Mouse (Mus musculus) ovary, postnatal 14 days (tissue): ENCODE results near the gene Srcap.
"Not testable (repeated sequence)": the region's sequence is repeated elsewhere in the genome, so short reads cannot be mapped to it uniquely, and the experiment has no call there.

ENCODE experiments used
- DNase-seq: peaks from one replicate; pipeline ENCODE4 v3.0.0; 2022; ENCODE audit warnings: low spot score

Gene Srcap

DNA sequence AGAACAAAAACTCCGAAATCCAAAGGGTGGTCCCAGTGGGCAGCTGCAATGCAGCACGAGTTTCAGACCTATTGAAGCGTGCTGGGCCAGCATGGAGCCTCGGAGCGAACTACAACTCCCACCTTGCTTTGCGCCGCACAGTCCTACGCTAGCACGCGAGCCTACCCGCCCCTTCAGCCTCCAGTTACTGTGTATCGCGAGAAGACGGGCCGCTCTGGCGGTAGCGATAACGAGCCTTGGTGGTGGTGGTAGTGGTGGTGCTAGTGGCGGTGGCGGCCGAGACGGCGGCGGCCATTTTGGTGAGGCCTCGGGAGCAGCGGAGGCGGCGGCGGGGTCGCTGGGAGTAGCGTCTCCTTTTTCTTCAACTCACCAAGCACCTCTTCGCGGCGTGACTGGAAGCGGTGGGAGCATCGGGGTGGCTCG is at the start of gene Srcap:
Gene Srcap (plus strand): TSS at position 176 of the 423 bp plus-strand sequence.
- DNase-seq, result peak; percentile 89

DNA sequence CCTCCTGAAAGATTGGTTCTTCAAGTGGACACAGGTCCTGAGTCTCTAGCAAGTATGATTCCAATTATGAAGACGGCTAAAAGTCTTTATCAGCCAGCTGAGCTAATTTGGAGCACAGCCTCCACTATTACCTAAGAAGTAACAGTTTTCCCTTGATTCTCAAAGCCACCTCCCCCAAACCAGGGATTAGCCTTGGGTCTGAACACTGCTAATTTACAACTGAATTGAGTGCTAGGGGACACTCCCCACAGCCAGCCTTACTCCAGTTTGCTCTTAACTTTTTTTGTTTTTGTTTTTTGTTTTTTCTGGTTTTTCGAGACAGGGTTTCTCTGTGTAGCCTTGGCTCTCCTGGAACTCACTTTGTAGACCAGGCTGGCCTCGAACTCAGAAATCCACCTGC is 46.6 kb upstream of the Srcap start:
- no peak for DNase-seq

DNA sequence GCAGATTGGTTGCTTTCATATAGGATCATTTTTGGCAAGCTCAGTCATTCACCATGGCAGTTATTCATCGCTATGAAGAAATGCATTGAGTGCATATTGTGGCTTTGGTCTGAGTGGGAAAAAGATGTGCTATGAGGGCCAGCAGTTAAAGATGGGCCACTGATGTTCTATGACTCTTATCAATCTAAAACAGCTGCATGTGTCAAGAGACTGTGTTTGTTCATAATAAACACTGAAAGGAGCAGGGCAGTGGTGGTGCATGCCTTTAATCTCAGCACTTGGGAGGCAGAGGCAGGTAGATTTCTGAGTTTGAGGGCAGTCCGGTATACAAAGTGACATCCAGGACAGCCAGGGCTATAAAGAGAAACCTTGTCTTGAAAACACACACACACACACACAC is 46.1 kb upstream of the Srcap start:
- not testable (repeated sequence) for DNase-seq

DNA sequence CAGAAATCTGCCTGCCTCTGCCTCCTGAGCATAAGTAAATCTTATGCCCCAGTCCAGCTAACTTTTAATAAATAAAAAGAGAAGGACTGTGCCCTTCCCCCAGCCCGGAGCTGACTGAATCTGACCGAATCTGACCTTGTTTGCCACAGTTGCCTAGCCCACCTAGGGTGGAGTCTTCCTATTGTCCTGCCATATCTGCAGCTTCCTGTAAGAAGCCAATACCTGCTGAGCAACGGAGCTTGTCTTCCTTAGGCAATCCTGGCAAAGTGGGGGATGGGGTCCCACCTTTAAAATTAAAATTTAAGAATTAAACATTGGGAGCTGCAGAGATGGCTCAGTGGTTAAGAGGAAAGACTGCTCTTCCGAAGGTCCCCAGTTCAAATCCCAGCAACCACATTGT is 45.2 kb upstream of the Srcap start:
- DNase-seq, result no peak

GRCm38 (mm10) chr7:127470011-127470715 is 41.6 kb upstream of the Srcap start:
- no peak for DNase-seq

DNA sequence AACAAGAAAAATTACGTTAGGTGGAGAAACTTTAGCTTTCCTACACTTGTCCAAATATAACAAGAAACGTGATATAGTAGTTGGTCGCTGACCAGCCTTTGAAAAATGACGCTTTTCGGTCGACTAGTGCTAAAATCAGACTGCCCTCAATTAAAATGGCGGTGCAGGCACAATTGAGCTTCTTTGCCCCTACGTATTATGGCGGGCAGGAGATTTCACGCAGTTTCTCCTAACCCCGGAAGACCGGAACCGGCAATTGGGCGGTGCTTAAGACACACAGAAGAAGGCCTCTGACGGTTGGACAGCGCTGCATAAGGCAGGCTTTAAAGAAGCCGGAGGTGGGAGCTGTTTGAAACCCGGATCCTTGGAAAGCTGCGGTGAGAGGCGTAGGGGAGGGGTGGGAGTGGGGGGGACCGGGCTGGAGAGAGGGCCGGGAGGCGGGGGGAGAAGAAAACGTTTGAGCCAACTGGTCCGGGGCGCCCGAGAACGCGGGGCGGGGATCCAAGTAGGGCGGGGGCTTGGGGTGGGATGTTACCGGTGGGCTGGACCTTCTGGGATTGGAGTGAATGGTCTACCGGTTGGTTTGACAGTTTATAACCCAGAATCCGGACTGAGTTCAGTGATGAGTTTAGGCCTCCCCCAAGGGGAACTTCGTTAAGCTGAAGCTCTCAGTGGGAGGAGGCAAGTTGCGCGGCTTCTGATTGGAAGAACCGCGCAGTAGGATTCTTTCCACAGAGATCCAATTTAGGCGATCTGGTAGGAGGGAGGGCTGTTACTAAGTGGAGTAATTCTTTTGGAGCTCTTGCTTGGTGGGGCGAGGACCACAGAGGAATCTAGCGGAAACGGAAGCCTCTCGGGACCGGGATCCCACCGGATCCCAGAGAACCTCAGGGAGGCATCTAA is 40.8 kb upstream of the Srcap start:
- DNase-seq, result peak; percentile 72

DNA sequence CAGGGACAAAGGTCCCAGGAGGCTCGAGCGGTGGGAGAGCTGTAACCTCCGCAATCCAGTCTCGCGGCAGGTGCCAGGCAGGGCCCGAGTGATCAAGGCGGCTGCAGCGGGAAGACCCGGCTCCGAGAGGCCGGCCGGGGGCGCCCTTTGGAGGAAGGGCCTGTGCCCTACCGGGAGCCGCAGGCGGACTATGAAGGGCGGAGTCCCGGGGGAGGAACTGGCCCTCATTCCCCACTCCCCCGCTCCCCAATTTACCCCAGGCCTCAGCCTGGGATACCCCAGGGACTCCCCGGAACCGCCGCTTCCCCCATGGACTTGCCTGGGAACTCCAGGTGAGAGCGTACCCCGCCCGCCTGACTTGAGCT is 40.2 kb upstream of the Srcap start:
- DNase-seq, result peak; percentile 45

GRCm38 (mm10) chr7:127472060-127472459 is 39.7 kb upstream of the Srcap start:
- DNase-seq, result no peak

DNA sequence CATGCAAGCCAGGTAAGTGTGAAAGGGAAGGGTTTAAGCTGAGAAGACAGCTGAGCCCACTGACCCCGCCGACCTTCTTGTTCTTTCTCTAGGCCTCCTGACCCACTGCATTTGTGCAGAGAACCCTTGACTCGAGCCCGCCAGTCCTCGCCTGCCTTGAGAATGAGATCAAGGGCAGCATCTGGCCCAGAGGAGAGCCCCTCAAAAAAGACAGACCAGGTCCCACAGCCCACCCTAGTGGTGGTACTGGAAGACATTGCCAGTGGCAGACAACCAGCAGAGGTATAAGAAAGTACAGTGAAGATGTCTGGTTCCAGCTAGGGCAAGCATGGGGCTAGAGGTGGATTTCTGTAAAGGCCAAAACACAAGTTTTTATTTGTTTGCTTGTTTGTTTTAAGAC is 38.1 kb upstream of the Srcap start:
- DNase-seq, result no peak

- no peak for DNase-seq
Observed at GRCm38 (mm10) chr7:127474378-127475070, 37.3 kb upstream of the Srcap start.

- no peak for DNase-seq
Observed at GRCm38 (mm10) chr7:127475186-127475740, 36.5 kb upstream of the Srcap start.

DNA sequence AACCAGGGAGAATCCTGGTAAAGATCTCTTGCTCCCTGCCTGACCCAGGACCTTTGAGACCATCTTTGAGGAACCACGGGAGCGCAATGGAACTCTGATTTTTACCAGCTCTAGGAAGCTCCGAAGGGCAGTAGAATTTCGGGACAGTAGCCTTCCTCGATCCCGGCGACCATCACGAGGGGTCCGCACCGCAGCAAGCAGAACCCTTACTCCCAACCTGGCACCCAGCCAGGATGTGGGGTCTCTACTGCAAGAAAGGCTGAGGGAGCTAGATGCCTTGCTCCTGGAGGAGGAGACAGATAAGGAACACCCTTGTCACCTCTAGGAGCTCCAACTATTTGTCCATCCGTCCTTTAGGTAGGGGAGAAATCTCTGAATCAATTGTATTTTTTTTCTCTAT is 35.4 kb upstream of the Srcap start:
- DNase-seq, result no peak

DNA sequence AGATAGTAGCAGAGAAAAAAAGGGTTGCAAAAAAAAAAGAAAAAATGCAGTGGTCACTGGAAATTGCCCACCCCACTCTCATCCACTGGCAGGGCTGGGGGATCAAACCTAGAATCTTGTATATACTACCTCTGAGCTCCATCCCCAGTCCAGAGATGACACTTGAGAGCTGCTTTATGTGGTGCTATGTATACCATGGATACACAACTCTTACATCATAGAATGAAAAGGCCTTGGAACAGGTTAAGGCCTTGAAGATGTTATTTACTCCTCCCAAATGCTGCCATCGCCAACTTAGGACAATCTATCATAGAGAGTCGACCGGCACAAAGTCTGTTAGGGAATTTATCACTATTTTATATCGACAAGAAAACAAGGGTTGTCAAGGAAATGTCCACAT is 34.9 kb upstream of the Srcap start:
- no peak for DNase-seq

- DNase-seq, result peak; percentile 97
Observed at GRCm38 (mm10) chr7:127477687-127478634, 33.8 kb upstream of the Srcap start.

DNA sequence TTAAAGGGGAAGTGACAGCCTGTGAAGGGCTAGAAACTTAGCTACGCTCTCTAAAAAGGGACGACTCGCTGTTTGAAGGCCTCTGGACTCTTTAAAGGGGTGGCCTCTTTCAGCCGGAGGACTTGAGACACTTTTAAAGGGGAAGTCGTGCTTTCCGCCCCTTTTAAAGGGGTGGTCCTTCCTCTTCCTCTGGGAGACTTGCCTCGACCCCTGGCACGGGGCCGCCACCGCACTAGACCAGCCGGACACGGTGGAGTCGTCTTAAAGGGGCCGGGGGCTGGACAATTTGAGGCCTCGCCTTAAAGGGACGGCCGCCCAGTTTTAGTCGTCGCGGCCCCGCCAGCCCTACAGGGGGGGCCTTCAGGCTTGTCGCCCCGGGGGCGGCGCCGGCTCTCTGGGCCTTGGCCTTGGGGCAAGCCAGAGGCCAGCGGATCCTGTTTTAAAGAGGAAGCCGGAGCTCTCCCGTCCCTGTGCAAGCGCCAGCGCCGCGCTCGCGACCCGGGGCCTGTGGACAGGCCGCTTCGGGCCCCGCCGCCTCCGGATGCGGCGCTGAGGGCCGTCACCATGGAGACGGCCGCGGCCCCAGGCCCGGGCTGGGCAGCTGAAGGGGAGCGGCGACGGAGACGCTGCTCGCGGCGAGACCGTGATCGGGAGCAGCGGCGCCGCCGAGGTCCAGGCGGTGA is 33.0 kb upstream of the Srcap start, which contains the start of gene Fbrs:
Gene Fbrs (plus strand): TSS at position 565 of the 683 bp plus-strand sequence.
- peak; percentile 94 for DNase-seq

DNA sequence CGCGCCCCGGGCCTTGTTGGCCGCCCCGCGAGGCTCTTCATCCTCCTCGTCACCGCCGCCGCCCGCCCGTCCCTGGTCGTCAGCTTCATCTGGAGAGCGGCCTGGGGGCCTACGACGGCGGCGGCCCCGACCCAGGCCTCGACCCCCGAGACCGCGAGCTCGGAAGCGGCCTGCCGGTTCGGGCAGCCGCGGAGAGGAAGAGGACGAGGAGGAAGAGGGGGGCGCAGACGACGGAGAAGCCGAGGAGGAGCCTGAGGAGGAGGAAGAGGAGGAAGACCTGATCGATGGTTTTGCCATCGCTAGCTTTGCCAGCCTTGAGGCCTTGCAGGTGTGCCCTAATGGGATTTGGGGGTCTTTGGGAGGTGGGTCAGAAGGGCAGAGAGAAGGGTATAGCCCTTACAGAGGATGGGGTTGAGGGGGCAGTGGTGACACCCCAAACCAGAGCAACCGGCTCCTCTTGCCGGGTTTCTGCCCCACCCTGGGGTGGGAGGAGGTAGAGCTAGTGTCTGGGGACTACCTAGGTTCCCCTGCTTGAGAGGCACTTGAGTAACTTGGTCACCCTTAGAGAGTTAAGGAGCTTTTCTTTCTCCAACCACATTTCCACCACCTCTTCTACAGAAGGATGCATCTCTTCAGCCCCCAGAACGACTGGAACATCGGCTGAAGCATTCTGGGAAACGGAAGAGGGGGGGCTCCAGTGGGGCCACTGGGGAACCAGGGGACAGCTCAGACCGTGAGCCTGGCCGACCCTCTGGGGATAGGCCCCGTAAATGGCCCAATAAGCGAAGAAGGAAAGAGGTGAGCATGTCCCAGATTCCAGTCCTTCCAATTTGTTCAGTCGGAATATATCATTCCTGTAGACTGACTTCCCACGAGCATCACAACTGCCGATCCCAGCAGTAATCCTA is 32.2 kb upstream of the Srcap start:
- DNase-seq, result no peak

GRCm38 (mm10) chr7:127480321-127480720 is 31.5 kb upstream of the Srcap start:
- no peak for DNase-seq

GRCm38 (mm10) chr7:127485416-127485815 is 26.4 kb upstream of the Srcap start:
- DNase-seq, result no peak

- not testable (repeated sequence) for DNase-seq
Observed at GRCm38 (mm10) chr7:127488364-127488763, 23.4 kb upstream of the Srcap start.
